Mouse (Mus musculus) v-Abl transformed pro-B cells (cell line): ENCODE results near the gene Snx32.

Experiments
- in situ Hi-C, 2 experiments: fragments of 400-800 bp; cut with MboI; formaldehyde crosslinking; loops; one replicate each; pipeline ENCODE4 v1.15.1; 2025; ENCODE audit not compliant: unreplicated experiment in 2 of 2

The Snx32 gene

GRCm38 (mm10) chr19:5460465-5460911, 49.9 kb downstream of the Snx32 start, which contains the start of gene Fibp:
Gene Fibp, plus strand, starts transcription at chr19:5460615.
- in situ Hi-C loops, result no loop called here

- in situ Hi-C loops, result no loop called here
Observed at GRCm38 (mm10) chr19:5459896-5460295, 50.4 kb downstream of the Snx32 start.

- in situ Hi-C loops, result no loop called here
Observed at GRCm38 (mm10) chr19:5459019-5459418, 51.3 kb downstream of the Snx32 start.

- in situ Hi-C loops, result no loop called here
Observed at GRCm38 (mm10) chr19:5457746-5458442, 52.4 kb downstream of the Snx32 start, which contains the start of gene Ccdc85b. Gene Ccdc85b, minus strand, starts transcription at chr19:5457894.

- in situ Hi-C loops, result no loop called here
Observed at GRCm38 (mm10) chr19:5456922-5457745, 53.2 kb downstream of the Snx32 start.

- in situ Hi-C loops, result no loop called here
Observed at GRCm38 (mm10) chr19:5456241-5456921, 54.0 kb downstream of the Snx32 start.

- in situ Hi-C loops, result no loop called here
Observed at GRCm38 (mm10) chr19:5455568-5455967, 54.8 kb downstream of the Snx32 start.

- in situ Hi-C loops, result no loop called here
Observed at GRCm38 (mm10) chr19:5455037-5455436, 55.3 kb downstream of the Snx32 start.

GRCm38 (mm10) chr19:5451766-5452165, 58.6 kb downstream of the Snx32 start:
- in situ Hi-C loops, result no loop called here

GRCm38 (mm10) chr19:5449673-5450072, 60.7 kb downstream of the Snx32 start:
- in situ Hi-C loops, result no loop called here

- in situ Hi-C loops, result no loop called here
Observed at GRCm38 (mm10) chr19:5448354-5449150, 61.8 kb downstream of the Snx32 start.

GRCm38 (mm10) chr19:5447515-5448353, 62.6 kb downstream of the Snx32 start, which contains the start of gene Fosl1:
Gene Fosl1, plus strand, starts transcription at chr19:5447547.
- in situ Hi-C loops, result no loop called here

- in situ Hi-C loops, result no loop called here
Observed at GRCm38 (mm10) chr19:5445747-5446146, 64.6 kb downstream of the Snx32 start.

GRCm38 (mm10) chr19:5444954-5445353, 65.4 kb downstream of the Snx32 start:
- in situ Hi-C loops, result no loop called here

GRCm38 (mm10) chr19:5444371-5444908, 65.9 kb downstream of the Snx32 start:
- in situ Hi-C loops, result no loop called here
